Comparison of ENCODE assay signal across 8 mouse cellular contexts in genomic region chr2:38822995-38823394, GRCm38 (mm10).
DNase-seq lines count a peak whose midpoint lies in the region; ATAC-seq and TF ChIP-seq lines count a peak whose summit lies in the region.

No protein-coding gene starts in this region.

- ATAC-seq in embryonic facial prominence, embryonic 13.5 days (ENCODE audit: insufficient number of reproducible peaks, insufficient read depth, low FRiP score, low TSS enrichment, low read depth), result peak; percentile 97
- ATAC-seq in heart, embryonic 11.5 days (replicated peaks; ENCODE audit: insufficient number of reproducible peaks, low FRiP score, low TSS enrichment), result peak; percentile 80
- peak; percentile 97 for ATAC-seq in kidney, embryonic 14.5 days (ENCODE audit: low FRiP score, low TSS enrichment)
- peak; percentile 71 for ATAC-seq in liver, embryonic 16.5 days (ENCODE audit: low read depth)
- peak; percentile 90 for ATAC-seq in neural tube, embryonic 12.5 days (ENCODE audit: low FRiP score, low read depth)

- no peaks in the 10 kb centered on the region for H3K36me3 ChIP-seq in embryonic facial prominence, embryonic 13.5 days
- no peaks in the 10 kb centered on the region for H3K36me3 ChIP-seq in heart, embryonic 11.5 days (ENCODE audit: control insufficient read depth, insufficient read depth, low read length)
- no peaks in the 10 kb centered on the region for H3K36me3 ChIP-seq in kidney, embryonic 14.5 days (ENCODE audit: control insufficient read depth, insufficient read depth, low read length)
- no peaks in the 10 kb centered on the region for H3K36me3 ChIP-seq in liver, embryonic 16.5 days (ENCODE audit: control insufficient read depth, insufficient read depth)
- no peaks in the 10 kb centered on the region for H3K36me3 ChIP-seq in neural tube, embryonic 12.5 days
- no peaks in the 10 kb centered on the region for H3K36me3 ChIP-seq in thymus, adult 2 months (ENCODE audit: control insufficient read depth, insufficient read depth, low read length)

- no peak for TF ChIP-seq POLR2A in thymus, adult 2 months (IDR thresholded peaks at IDR 0.05; ENCODE audit: control insufficient read depth, extremely low read depth, insufficient read depth, low read length, poor library complexity)

- no peaks in the 10 kb centered on the region for H3K9me3 ChIP-seq in embryonic facial prominence, embryonic 13.5 days
- H3K9me3 ChIP-seq in heart, embryonic 11.5 days (replicated peaks; ENCODE audit: control insufficient read depth, low read length), result no peaks in the 10 kb centered on the region
- H3K9me3 ChIP-seq in kidney, embryonic 14.5 days (ENCODE audit: control insufficient read depth, low read length), result no peaks in the 10 kb centered on the region
- H3K9me3 ChIP-seq in liver, embryonic 16.5 days (replicated peaks; ENCODE audit: control insufficient read depth, low read length), result no peaks in the 10 kb centered on the region
- H3K9me3 ChIP-seq in neural tube, embryonic 12.5 days, result no peaks in the 10 kb centered on the region

- no peak for TF ChIP-seq CTCF in thymus, adult 2 months (IDR thresholded peaks at IDR 0.05; ENCODE audit: borderline replicate concordance, control insufficient read depth, extremely low read depth, insufficient read depth, low read length, poor library complexity)

- WGBS in embryonic facial prominence, embryonic 13.5 days, result 4% methylated on average over 6 of the region's 6 CpGs
- 30% methylated on average over 6 of the region's 6 CpGs for WGBS in heart, embryonic 11.5 days (ENCODE audit: insufficient replicate concordance)
- WGBS in kidney, embryonic 14.5 days, result 5% methylated on average over 6 of the region's 6 CpGs
- WGBS in liver, embryonic 16.5 days (ENCODE audit: insufficient replicate concordance), result 19% methylated on average over 6 of the region's 6 CpGs
- 3% methylated on average over 6 of the region's 6 CpGs for WGBS in neural tube, embryonic 12.5 days
- WGBS in thymus, adult 2 months, result 9% methylated on average over 6 of the region's 6 CpGs

- peaks cover 5% of the 10 kb centered on the region; the same call in 1 of the 2 replicates for H3K4me1 ChIP-seq in embryonic facial prominence, embryonic 13.5 days
- peaks cover 8% of the 10 kb centered on the region for H3K4me1 ChIP-seq in heart, embryonic 11.5 days (ENCODE audit: control insufficient read depth, insufficient read depth, low read length)
- peaks cover 7% of the 10 kb centered on the region; the same call in 1 of the 2 replicates for H3K4me1 ChIP-seq in kidney, embryonic 14.5 days (ENCODE audit: control insufficient read depth, insufficient read depth, low read length)
- H3K4me1 ChIP-seq in liver, embryonic 16.5 days (ENCODE audit: control insufficient read depth, low read depth, low read length), result peaks cover 8% of the 10 kb centered on the region
- H3K4me1 ChIP-seq in neural tube, embryonic 12.5 days, result peaks cover 12% of the 10 kb centered on the region; the same call in 1 of the 2 replicates
- peaks cover 3% of the 10 kb centered on the region; the same call in 1 of the 2 replicates for H3K4me1 ChIP-seq in thymus, adult 2 months (replicated peaks; ENCODE audit: control insufficient read depth, insufficient read depth, low read length)

- no peaks in the 10 kb centered on the region for H3K27me3 ChIP-seq in embryonic facial prominence, embryonic 13.5 days
- no peaks in the 10 kb centered on the region for H3K27me3 ChIP-seq in heart, embryonic 11.5 days (ENCODE audit: control insufficient read depth, insufficient read depth, low read length)
- H3K27me3 ChIP-seq in kidney, embryonic 14.5 days (ENCODE audit: control insufficient read depth, insufficient read depth, low read length), result no peaks in the 10 kb centered on the region
- H3K27me3 ChIP-seq in liver, embryonic 16.5 days (ENCODE audit: control insufficient read depth, insufficient read depth, low read depth, low read length), result no peaks in the 10 kb centered on the region
- no peaks in the 10 kb centered on the region for H3K27me3 ChIP-seq in neural tube, embryonic 12.5 days (replicated peaks)
- H3K27me3 ChIP-seq in thymus, adult 2 months (ENCODE audit: control insufficient read depth, insufficient read depth, low read length), result no peaks in the 10 kb centered on the region

- peak overlapping the region; percentile 97 for H3K27ac ChIP-seq in embryonic facial prominence, embryonic 13.5 days
- H3K27ac ChIP-seq in heart, embryonic 11.5 days (ENCODE audit: low read depth, low read length), result peak overlapping the region; percentile 99
- peak overlapping the region; percentile 95 for H3K27ac ChIP-seq in kidney, embryonic 14.5 days (ENCODE audit: low read depth, low read length)
- H3K27ac ChIP-seq in liver, embryonic 16.5 days (ENCODE audit: low read length), result no peak overlapping the region
- peak overlapping the region; percentile 89 for H3K27ac ChIP-seq in neural tube, embryonic 12.5 days
- peak overlapping the region; percentile 58 for H3K27ac ChIP-seq in thymus, adult 2 months (ENCODE audit: control insufficient read depth, insufficient read depth, low read length)

- peak overlapping the region; percentile 64 for H3K4me2 ChIP-seq in embryonic facial prominence, embryonic 13.5 days
- H3K4me2 ChIP-seq in heart, embryonic 11.5 days, result peak overlapping the region; percentile 62
- H3K4me2 ChIP-seq in kidney, embryonic 14.5 days (replicated peaks; ENCODE audit: low read depth, low read length), result peak overlapping the region; percentile 64
- H3K4me2 ChIP-seq in liver, embryonic 16.5 days (ENCODE audit: low read depth, low read length), result peak overlapping the region; percentile 78
- peak overlapping the region; percentile 63 for H3K4me2 ChIP-seq in neural tube, embryonic 12.5 days (replicated peaks)

- peak; percentile 54 for DNase-seq in CD4-positive, CD25-positive, alpha-beta regulatory T cell, adult 2 months (ENCODE audit: low read depth, low spot score)
- peak; percentile 53 to 69 for DNase-seq in adrenal gland, postnatal 36 days
- peak; percentile 48 for DNase-seq in thymus, adult 2 months

- peak overlapping the region; percentile 84 for H3K9ac ChIP-seq in embryonic facial prominence, embryonic 13.5 days
- peak overlapping the region; percentile 84 for H3K9ac ChIP-seq in heart, embryonic 11.5 days (ENCODE audit: low read depth, low read length)
- peak overlapping the region; percentile 76 for H3K9ac ChIP-seq in kidney, embryonic 14.5 days (ENCODE audit: low read depth, low read length)
- H3K9ac ChIP-seq in liver, embryonic 16.5 days (ENCODE audit: low read depth, low read length), result no peak overlapping the region
- peak overlapping the region; percentile 62; the same call in 1 of the 2 replicates for H3K9ac ChIP-seq in neural tube, embryonic 12.5 days

- peak overlapping the region; percentile 66 for H3K4me3 ChIP-seq in embryonic facial prominence, embryonic 13.5 days
- H3K4me3 ChIP-seq in heart, embryonic 11.5 days (ENCODE audit: low read depth, low read length), result peak overlapping the region; percentile 46
- H3K4me3 ChIP-seq in kidney, embryonic 14.5 days (ENCODE audit: low read length), result peak overlapping the region; percentile 60
- H3K4me3 ChIP-seq in liver, embryonic 16.5 days (ENCODE audit: low read depth, low read length), result peak overlapping the region; percentile 63
- H3K4me3 ChIP-seq in neural tube, embryonic 12.5 days, result peak overlapping the region; percentile 50
- peak overlapping the region; percentile 10; the same call in 1 of the 2 replicates for H3K4me3 ChIP-seq in thymus, adult 2 months (ENCODE audit: control insufficient read depth, insufficient read depth, low read length)

Comparison
In these comparisons a context has a peak if more than half of its experiments do, and no peak if none do; other contexts are left out.
1. H3K4me3 ChIP-seq: peak in every context shown above with its lines; median percentile 66 in embryonic facial prominence, embryonic 13.5 days; 63 in liver, embryonic 16.5 days; 60 in kidney, embryonic 14.5 days; 50 in neural tube, embryonic 12.5 days; 46 in heart, embryonic 11.5 days; 10 in thymus, adult 2 months.